Mouse (Mus musculus) adrenal gland, adult 2 months (tissue): ENCODE measurements around the gene Tspan33. TPM values are rescaled to one million over a fixed set of nuclear protein-coding genes. Genes with fewer than 3 reads are reported as not detected.
"Not testable (repeated sequence)": the region's sequence is repeated elsewhere in the genome, so short reads cannot be mapped to it uniquely, and the experiment has no call there.

Experiments
- DNase-seq: peaks from one replicate; pipeline ENCODE4 v3.0.0; 2021
- long read RNA-seq: library from polyadenylated mRNA; stranded (forward); transcript quantifications from one replicate; pipeline ENCODE4 v2.0.0, GENCODE M21; 2021
- polyA plus RNA-seq: library from polyadenylated mRNA; depleted of rRNA; stranded (reverse); fragments of >200 nt; gene quantifications from 2 replicates; pipeline ENCODE4 v1.2.3, GENCODE M21; 2012; rRNA removed
- total RNA-seq, 2 experiments: library from RNA; stranded (reverse); gene quantifications; 2 replicates each; pipeline ENCODE4 v1.2.3; 2021

Tspan33 gene
- total RNA-seq (1 to 10 TPM; 2.2 to 2.5 TPM), polyA plus RNA-seq (1.2 and 1.5 TPM in 2 replicates)
- long read RNA-seq, partial matches to known transcripts = 0 of 3 reads
- long read RNA-seq, other reads (novel, unspliced or antisense) = 1 of 3 reads

DNA sequence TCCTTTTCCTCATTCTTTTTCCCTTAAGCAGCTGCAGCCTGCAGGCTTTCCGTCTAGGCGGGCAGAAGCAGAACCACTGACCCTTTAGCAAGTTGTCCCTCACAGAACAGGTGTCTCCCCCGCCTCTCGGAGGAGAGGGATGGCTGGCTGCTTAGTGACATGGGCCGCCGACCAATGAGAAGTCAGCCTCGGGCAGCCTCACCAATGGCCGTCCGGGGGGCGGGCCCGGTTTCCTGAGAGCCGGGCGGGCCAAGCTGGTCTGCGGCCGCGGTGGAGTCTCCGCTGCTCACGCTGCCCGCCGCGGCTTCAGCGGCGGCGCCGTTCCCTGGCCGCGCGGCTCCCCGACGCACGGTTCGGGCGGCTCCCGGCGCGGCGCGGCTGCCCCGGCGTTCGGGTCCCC is at the start of gene Tspan33:
Gene Tspan33 (plus strand): TSS at position 270 of the 400 bp plus-strand sequence.
- peak; percentile 97 for DNase-seq

DNA sequence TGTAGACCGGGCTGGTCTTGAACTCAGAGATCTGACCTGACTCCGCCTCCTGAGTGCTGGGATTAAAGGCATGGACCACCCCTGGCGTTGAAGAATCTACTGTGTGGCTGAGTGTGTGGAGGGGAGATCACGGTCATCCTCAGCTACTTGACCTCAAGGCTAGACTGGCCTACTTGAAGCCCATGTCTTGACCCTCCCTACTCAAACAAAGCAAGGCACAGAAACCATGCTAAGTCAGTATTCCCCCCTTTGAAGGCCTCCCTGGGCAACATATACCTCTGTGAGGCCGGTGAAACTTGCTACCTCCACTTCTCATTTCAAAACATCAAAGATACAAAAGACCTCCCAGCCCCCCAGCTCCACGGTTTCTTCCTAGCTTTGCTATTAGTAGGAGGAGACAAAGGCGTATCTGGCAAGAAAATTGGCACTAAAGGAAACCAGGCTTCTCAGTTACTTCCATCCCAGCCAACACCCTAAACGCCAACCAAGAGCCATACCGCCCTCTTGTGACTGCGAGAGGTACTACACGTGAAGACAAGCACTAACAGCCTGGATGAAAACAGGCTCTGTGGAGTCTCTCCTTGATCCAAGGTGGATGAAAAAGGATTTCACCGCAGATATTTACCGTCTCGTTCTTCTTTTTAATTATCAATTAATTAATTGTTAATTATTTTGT is 44.4 kb upstream of the Tspan33 start:
- peak; percentile 83 for DNase-seq

DNA sequence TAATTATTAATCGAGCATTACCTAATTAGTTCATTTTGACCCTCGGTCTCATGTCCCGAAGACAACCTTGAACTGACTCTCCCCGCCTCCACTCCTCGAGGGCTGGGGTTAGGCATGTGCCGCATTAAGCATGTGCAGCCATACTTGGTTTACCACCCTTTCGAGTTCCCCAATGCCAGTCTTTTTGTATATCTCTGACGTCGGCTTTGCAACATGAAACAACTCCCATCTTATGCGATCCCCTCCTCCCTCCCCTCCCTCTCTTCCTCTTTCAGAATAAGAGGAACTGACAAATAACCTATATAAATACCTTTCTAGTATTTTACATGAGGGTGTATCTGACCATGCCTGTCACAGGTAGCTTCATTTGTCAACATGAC is 43.9 kb upstream of the Tspan33 start:
- DNase-seq = no peak

DNA sequence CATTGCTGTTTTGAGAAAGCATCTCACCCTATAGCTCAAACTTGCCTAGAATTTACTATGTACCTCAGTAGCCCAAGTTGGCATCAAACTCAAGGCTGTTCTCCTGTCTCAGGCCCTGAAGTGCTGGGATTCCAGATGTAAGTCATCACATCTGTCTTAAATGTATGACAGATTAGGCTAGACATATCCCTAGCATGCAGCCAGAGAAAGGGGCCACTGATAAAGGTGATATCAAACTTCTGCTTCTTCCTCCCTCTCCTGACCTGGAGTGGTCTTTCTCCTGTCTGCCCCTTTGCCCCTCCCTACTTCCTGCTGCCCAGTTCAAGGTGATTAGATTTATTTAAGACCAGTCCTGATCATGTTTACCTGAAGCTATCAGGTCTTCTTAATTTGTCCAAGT is 40.8 kb upstream of the Tspan33 start:
- DNase-seq = no peak

DNA sequence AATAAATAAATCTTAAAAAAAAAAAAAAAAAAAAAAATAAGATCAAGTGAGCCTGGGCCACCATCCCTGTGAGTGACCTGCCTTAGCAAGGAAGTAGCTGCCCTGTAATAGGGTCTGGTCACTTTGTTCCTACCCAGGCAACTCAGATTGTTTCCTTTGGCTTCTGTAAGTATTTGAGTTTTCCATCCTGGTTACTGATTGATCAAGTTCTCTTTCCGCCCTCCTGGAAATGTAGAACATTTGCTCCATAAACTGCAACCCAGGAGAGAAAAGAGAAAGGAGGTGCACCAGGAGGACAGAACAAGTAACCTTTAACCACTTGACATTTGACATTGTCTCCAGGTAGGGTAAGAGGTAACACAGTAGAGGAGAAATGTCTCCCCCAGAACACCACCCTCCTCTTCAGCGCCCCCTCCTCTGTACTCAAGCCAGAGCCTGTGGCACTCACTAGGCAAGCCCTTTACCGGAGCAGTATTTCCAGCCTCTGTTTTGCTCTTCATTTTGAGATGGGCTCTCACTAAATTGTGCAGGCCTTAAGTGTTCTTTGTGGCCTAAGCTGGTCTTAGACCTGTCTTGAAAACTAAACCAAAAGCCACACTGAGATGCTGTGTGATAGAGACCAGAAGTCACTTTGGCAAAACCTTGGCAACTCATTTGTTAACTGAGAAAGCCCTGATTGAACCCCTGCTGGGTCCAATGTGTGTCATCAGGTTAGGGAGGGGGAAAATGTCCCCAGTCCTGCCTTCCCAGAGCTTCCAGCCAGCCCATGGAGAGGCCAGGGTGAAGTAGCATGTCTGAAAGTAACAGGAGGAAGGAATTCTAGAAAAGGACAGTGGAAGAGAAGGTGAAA is 35.2 kb upstream of the Tspan33 start:
- DNase-seq = no peak

DNA sequence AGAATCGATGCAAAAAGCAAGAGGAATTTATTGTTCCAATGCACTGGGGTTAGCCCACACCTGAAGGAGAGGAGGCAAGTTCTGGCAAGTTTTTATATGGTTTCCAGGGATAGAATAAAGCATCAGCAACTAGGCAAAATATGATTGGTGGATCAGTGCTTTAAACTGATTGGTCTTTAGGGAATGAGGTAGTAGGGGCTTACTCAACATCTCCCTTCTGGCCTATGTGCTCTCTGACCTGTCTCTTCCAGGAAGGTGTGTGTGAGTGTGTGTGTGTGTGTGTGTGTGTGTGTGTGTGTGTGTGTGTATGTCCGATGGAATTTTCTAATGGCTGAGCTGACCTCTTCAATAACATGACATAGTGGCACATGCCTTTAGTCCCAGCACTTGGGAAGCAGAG is 34.1 kb upstream of the Tspan33 start:
- DNase-seq = no peak

DNA sequence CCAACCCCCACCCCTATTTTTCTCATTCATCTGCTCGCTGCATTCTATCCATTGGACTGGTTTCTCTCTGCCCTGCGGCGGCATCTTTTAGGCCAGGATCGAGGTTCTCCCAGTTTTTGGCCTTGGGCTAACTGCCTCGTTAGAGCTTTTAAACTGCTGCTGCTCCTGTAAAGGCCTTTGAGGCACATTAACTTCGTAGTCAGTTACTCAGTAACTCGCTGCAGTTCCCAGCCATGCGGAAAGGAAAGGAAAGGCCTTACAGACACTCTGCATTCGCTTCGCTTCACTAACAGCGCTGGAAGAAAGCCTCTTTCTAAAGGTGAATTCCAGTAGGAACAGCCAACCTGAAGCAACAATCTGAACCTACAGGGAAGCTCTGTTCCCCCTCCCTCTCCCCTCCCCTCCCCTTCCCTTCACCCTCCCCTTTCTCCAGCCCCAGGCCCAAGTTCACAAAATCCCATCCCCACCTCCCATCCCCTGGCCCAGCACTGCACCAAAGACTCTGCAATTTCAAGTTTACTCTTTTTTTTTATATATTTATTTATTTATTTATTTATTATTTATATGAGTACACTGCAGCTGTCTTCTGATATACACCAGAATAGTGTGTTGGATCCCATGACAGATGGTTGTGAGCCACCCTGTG is 33.2 kb upstream of the Tspan33 start:
- no peak for DNase-seq

DNA sequence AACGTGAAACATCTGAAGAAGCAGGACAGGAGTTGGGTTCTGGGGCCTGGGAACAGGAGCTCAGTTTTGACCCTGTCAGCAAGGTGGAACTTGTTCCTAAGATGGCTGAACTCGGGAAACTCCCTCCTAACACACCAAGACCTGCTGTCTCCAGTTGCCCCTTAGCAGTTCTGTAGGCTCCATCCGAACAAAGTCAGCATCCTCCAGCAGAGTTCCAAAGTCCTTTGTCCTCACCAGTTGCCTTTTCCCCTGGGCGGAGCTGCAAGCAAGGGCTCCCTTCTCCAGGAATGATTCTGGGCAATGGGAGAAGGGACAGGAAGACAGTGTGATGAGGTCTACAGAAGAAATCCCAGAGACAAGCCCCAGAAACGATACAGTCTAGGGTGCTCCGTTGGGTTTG is 26.8 kb upstream of the Tspan33 start:
- DNase-seq = no peak

DNA sequence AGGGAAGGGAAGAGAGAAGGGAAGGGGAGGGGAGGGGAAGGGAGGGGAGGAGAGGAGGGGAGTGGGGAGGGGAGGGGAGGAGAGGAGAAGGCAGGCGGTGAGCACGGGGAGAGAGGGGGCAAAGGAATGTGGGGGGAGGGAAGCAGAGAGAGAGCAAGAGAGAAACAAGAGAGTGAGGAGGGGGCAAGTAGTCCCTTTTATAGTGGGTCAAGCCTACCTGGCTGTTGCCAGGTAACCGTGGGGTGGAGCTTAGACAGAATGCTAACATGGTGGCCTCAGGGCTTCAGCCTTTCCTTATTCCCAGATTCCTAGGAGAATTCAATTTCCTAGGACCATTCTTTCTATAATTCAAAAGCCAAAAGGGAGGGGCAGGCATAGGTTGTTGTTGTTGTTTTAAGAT is 22.3 kb upstream of the Tspan33 start:
- DNase-seq = no peak

DNA sequence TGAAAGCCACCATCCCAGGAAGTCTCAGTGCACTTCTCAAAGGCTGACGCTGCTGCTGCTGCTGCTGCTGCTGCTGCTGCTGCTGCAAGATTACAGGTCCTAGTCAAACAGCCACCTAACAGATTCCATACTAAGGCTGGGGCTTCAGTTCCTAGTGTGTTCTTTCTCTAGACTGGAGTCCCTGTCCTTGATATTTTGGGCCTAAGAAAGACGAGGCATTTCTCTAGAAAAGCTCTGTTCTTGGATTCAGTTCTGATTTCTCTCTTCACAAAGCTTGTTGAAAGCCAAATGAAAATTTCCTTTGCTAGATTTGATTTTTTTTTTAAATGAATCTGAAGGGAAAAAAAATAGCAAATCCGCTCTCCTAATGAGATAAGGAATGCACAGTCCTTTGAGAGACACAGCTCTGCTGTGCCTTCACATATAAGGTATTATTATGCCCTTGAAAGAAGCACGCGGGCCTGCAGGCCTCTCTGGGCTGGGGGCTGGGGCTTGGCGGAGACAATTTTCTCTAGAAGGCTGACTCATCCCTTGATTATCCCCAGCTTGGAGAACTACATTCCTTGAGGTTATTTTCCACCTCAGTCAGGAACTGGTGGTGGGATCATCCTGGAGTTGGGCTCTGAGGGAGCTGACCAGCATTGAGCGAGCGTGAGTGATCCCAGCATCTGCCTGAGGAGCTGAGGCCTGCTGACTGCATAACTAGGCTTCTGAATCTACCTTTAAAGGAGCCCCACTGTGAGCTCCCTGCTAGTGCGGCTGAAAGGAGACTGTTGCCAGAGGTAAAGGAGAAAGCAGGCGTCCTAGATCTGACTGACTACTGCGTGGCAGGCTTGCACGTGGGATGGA is 21.2 kb upstream of the Tspan33 start:
- DNase-seq = no peak

DNA sequence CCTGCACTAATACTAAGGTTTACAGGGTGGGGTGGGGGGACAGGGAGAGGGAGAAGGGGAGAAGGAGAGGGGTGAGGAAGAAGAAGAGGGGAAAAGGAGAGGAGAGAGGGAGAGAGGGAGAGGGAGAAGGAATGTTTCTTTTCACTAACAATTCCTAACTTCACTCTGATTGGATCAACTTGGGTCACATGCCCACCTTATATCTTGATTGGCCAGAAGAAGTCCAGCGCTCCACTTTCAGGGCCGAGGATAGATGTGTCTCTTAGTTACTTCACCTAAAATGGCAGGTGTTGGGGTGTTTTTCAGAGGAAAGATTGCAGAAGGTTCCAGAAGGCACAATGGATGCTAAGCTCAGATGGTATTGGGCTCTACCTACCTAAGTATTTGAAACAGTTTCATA is 20.3 kb upstream of the Tspan33 start:
- no peak for DNase-seq

DNA sequence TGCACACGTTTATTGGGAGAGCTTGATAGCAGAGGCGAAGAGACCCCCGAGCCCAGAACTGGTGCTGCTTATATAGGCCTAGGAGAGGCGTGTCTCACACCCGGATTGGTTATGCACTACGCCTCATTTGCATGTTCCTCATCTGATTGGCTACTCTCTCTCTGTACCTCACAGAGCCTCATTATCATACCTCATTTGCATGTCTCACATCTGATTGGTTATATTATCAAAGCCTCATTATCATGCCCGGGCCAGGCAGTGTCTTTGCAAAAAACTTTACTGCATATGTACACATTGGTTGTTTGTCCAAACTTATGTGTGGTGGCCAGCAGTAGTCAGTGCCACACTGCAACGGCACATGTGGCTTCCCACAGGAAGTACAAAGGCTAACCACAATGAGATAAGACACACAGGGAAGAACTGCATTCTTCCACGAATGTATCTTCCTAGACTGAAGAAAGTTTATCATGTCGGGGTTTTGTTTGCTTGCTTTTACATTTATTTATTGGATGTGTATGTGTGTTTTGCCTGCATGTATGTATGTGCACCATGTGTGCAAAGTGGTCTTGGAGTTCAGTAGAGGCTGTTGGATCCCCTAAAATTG is 14.0 kb upstream of the Tspan33 start:
- not testable (repeated sequence) for DNase-seq

DNA sequence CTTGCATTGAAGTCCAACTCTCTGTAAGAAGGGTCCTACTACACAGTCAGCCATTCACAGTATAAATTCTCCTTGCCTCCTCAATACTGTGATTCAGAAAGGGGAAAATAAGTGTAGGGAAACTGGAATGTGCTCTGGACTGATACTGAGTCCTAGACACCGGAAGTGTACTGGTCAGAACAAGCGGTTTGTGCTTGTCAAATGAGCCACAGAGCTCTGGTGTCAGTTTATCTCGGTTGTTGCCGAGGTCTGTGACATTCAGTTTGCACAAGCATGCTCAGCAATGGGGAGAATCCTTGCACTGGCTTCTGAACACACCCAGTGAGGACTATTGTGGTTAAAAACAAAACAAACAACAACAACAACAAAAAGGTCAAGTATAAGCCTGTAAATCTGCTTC is 12.2 kb upstream of the Tspan33 start:
- DNase-seq = no peak

DNA sequence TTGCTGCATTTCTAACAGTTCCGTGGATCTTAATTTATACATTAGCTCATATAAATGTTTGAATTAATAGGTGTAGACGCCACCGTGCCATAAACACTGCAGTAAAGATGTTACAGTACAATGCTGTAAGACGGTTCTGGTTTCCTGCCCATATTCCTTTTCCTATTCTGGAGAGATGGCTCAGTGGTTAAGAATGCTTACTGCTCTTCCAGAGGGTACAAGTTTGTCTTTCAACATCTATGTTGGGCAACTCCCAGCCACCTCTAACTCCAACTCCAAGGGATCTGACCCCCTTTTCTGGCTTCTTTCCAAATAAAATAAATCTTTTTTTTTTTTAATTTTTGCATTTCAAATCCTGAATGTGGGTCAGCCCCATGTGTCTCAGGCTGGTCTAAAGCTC is 9.3 kb upstream of the Tspan33 start:
- no peak for DNase-seq

DNA sequence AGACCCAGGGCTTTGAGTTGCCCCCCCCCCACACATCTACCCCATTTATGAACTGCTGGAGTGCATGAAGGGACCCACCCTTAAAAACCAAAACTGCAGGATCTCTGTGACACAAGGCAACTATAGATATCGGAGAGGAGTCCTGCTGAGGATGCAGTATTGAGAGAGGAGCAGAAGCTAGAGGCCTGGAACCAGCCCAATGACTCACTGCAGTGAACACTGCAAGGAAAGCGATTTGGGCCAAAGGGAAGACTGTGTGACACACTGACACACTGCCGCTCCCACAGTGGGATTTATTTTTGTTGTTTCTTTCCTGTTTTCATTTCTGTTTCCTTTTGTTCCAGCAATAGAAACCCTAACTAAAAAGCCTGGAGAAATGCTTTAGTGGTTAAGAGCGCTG is 8.1 kb upstream of the Tspan33 start:
- DNase-seq = peak; percentile 18

DNA sequence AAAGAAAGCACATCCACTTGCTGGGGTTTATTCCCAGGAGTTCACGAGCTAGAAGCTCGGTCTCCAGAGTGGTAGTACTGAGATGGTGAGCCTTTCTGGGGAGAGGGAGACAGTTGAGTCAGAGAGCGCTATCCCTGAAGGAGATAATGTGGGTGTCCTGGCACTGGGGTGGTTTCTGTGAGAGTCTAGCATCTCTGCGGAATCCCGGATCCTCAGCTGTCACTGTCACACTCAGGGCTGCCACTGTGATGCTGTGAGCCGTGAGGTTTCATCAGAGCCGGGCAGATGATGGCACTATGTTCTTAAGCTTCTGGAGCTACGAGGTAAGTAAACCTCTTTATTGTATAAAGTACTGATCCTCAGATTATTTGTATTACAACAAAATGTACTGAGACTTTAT is 4.6 kb upstream of the Tspan33 start:
- no peak for DNase-seq

DNA sequence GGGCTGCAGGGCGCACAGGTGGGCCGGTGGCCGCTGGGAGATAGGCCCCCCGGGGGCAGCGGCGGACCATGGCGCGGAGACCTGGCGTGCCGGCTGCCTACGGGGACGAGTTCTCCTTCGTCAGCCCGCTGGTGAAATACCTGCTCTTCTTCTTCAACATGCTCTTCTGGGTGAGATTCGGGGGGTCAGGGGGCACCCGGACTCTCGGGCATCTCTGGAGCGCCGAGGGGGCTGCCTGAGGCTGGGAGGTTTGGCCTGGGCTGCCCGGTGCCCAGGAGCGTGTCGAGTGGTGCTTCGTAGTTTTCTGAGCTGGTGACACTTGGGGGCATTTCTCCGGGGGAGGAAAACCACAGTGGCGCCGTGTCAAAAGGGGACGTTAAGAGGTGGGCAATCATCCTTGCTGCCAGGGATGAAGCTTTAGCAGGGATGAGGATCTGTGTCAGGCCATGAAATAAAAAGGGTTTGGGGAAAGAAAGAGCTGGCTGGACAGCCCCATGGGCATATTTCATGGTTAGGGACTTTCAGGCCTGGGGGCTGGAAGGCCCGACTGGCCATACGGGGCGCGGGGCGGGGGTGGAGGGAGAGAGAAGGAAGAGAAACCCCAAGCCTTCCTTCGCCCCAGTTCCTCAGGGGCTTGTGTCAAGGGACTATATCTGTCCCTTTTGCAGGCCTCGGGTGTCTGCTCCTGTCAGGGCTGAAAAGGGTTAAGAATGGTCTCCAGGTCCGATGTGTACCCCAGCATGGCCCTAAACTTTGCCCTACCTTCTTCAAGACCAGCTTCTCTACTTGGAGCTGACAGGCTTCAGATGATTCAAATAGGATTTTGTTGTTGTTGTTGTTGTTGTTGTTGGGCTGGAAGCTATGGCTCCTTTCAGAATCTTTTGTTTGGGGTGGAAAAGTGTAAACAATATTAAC is 610 bp downstream of the Tspan33 start:
- no peak for DNase-seq

DNA sequence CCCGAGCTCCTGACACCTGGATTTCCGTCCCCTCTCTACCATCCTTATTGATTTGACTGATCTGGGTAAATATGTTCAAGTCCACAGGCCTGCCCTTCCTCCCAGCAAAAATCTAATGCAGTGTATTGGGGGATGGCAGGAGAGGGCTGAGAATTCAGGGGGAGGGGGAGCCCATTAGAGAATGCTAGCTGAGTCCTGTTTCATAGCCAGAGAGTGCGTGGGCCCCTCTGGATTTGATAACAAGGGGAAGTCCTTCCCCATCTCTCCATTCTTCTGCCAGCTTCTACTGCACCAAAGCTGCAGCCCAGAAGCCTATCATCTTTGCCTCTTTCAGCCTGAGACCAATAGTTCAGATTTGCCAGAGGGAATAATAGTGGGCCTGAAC is 1.3 kb downstream of the Tspan33 start:
- no peak for DNase-seq

DNA sequence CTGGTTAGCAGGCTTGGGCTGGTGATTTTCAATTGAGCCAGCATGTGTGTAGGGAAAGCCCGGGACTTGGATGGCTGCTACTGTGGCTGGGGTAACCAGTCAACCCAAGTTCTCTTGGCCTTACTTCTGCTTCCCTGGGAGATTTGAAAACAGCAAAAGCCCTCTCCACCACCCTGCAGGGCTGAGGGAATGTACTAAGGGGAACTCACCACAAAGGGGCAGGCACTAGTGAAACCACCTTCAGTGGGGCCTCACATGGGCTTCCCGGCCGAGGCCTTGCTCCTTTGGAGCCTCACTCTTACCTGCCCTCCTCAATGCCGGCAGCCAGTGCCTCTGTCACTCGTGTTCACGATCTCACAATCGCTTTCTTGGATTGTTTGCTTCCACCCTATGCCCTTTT is 2.0 kb downstream of the Tspan33 start:
- DNase-seq = no peak

DNA sequence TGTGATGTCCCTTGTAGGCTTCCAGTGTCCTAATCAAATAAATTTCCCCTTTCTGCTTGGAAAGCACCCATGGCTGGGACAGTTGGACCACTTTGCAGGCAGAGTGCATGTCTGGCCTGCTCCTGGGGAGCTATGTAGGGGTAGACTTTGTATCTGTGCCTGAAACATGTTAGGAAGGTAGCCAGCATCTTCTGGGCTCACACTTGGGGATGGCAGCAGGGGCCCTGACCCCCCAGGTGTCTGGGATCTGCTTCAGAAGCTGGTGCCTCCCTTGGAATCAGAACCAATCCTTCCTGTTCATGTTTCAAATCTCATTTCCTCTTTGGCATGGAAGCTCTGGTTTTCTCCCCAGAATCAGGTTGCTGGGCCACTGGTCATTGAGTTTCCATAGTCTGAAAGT is 3.1 kb downstream of the Tspan33 start:
- DNase-seq = no peak

DNA sequence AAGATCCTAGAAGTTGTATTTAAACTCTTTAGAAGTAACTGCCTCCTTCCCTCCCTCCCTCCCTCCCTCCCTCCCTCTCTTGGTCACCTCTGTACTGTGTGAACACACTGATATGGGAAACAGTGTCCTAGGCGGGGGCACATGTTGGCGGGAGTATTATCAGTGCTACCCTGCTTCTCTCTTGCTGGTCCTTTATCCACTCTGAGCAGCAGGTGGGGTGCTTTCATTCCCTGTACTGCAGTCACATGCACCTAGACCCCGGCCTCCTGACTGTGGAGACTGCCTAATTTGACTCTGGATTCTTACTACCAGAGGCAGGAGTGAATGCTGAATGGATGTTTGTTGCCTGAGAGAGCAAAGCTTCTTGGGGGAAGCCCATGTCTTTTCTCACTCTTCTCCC is 3.5 kb downstream of the Tspan33 start:
- no peak for DNase-seq
